Mouse (Mus musculus) G1E (cell line): Measurements from ENCODE around the gene Olfr1392. TPM values are rescaled to one million over a fixed set of nuclear protein-coding genes. Genes with fewer than 3 reads are reported as not detected.

Experiments used
- ATAC-seq: 2 replicates; pipeline ENCODE4 v1.8.0; 2016; ENCODE audit warnings: mild to moderate bottlenecking; ENCODE audit not compliant: insufficient number of reproducible peaks, poor library complexity, low FRiP score, severe bottlenecking; ENCODE audit errors: extremely low read depth
- DNase-seq: peaks from one replicate; pipeline ENCODE4 v3.0.0; 2012; ENCODE audit warnings: low spot score
- H3K27me3 ChIP-seq: 2 replicates; pipeline ENCODE4 v1.6.1; 2012; ENCODE audit warnings: mild to moderate bottlenecking, low read length, inconsistent platforms; ENCODE audit not compliant: insufficient read depth
- H3K36me3 ChIP-seq: replicated peaks from 2 replicates; pipeline ENCODE3; 2012; ENCODE audit warnings: mild to moderate bottlenecking, inconsistent platforms
- H3K4me1 ChIP-seq: 2 replicates; pipeline ENCODE4 v1.6.1; 2012; ENCODE audit warnings: low read depth, low read length, inconsistent platforms, mixed read lengths; ENCODE audit not compliant: insufficient read depth
- H3K4me3 ChIP-seq: 2 replicates; pipeline ENCODE4 v1.5.1; 2012; ENCODE audit warnings: low read depth, mild to moderate bottlenecking, inconsistent platforms, low read length, moderate library complexity, mixed read lengths
- H3K9me3 ChIP-seq: replicated peaks from 2 replicates; pipeline ENCODE4 v1.6.1; 2012; ENCODE audit warnings: inconsistent platforms
- CTCF ChIP-seq: IDR thresholded peaks from 2 replicates; pipeline ENCODE4 v1.5.1; 2012; ENCODE audit warnings: low read depth, low read length, inconsistent platforms, mixed read lengths
- GATA1 ChIP-seq: IDR thresholded peaks from 2 replicates; pipeline ENCODE4 v1.6.1; 2012; ENCODE audit warnings: borderline replicate concordance, low read length, inconsistent platforms, mixed read lengths
- GATA2 ChIP-seq: IDR thresholded peaks from 2 replicates; pipeline ENCODE4 v1.6.1; 2012; ENCODE audit warnings: low read depth, low read length, inconsistent platforms, borderline replicate concordance
- POLR2AphosphoS5 ChIP-seq: IDR thresholded peaks from 2 replicates; pipeline ENCODE4 v1.6.1; 2012; ENCODE audit warnings: low read depth, low read length, inconsistent platforms; ENCODE audit not compliant: insufficient replicate concordance
- TAL1 ChIP-seq: conservative IDR thresholded peaks from 2 replicates; pipeline ENCODE4 v1.6.1; 2012; ENCODE audit warnings: low read depth, low read length, inconsistent platforms, mixed read lengths
- polyA plus RNA-seq: library from polyadenylated mRNA; stranded (reverse); fragments of >175 nt; gene quantifications from 2 replicates; pipeline ENCODE4 v1.2.3, GENCODE M21; 2012
- total RNA-seq, 2 experiments: library from RNA; stranded (forward) in 1 of 2; stranded (reverse) in 1 of 2; fragments of 200-1000 nt in 1 of 2; fragments of >200 nt in 1 of 2; fragmentation: Nextera tagmentation in 1 of 2; gene quantifications; 2 replicates each; pipeline ENCODE4 v1.2.3; 2014 to 2017

Olfr1392 gene
- total and polyA plus RNA-seq, 3 experiments, result 0.11 TPM; not detected in 2

GRCm38 (mm10) chr11:49247255-49247654, 37.8 kb upstream of the Olfr1392 start:
- no peak overlapping the region; the same call in 1 of the 2 replicates for H3K4me3 ChIP-seq
- ATAC-seq (no peak), DNase-seq (no peak)
- peaks cover 87% of the 10 kb centered on the region for H3K4me1 ChIP-seq
- H3K9me3 ChIP-seq, result no peaks in the 10 kb centered on the region
- no peaks in the 10 kb centered on the region for H3K27me3 ChIP-seq
- H3K36me3 ChIP-seq, result peaks cover 18% of the 10 kb centered on the region
- TF ChIP-seq POLR2AphosphoS5 (no peak), TAL1 (no peak), GATA1 (no peak), CTCF (no peak), GATA2 (no peak)

GRCm38 (mm10) chr11:49248226-49248973, 36.7 kb upstream of the Olfr1392 start:
- Histone ChIP-seq H3K27me3 (no peaks in the 10 kb centered on the region), H3K4me1 (peaks cover 85% of the 10 kb centered on the region), H3K4me3 (no peak overlapping the region), H3K36me3 (peaks cover 26% of the 10 kb centered on the region), H3K9me3 (no peaks in the 10 kb centered on the region)
- ATAC-seq (no peak), DNase-seq (no peak)
- no peak for TF ChIP-seq CTCF
- no peak for TF ChIP-seq TAL1

DNA sequence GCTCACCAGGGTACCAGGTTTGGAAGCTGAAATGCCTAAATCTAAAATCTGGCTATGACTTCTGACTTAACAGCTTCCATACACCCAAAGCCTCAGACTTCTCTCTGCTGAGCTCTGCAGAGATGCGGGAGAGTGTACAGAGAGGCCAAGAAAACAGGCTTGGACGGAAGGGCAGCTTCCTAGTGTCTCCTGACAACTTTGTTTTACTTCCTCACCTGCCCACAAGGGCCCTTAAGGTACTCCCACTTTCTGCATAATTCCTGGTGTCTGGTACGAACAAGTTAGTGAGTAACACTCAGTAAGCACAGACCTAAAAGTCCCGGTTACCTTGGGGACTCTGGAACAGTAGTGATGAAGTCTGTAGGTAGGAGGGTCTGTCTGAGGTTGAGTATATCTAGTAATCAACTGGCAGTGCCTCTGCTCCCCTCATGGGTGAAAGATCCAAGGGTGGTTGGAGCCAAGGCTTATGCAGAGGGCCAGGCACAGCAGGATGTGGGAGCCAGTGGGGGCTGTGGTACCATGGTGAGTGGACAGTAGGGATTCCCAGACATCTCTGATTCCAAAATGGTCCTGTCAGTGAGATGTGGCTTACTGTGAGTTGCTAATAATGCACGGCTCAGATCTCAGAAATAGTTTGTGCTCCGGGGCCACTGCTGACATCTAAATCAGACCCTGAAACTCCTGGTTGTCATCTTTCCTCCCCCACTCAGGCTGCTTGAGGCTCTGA, 35.9 kb upstream of the Olfr1392 start:
- Histone ChIP-seq H3K9me3 (no peaks in the 10 kb centered on the region), H3K36me3 (peaks cover 34% of the 10 kb centered on the region), H3K4me3 (no peak overlapping the region; the same call in 1 of the 2 replicates), H3K4me1 (peaks cover 90% of the 10 kb centered on the region), H3K27me3 (no peaks in the 10 kb centered on the region)
- no peak for DNase-seq
- TF ChIP-seq GATA2 (no peak), TAL1 (no peak), GATA1 (no peak), CTCF (no peak), POLR2AphosphoS5 (no peak)
- ATAC-seq, result no peak

- peaks cover 42% of the 10 kb centered on the region for H3K36me3 ChIP-seq
- peak overlapping the region; percentile 80 for H3K4me3 ChIP-seq
- DNase-seq, result no peak
- no peak for ATAC-seq
- TF ChIP-seq GATA2 (no peak), POLR2AphosphoS5 (no peak), GATA1 (no peak), TAL1 (no peak), CTCF (no peak)
- no peaks in the 10 kb centered on the region for H3K27me3 ChIP-seq
- peaks cover 92% of the 10 kb centered on the region for H3K4me1 ChIP-seq
- no peaks in the 10 kb centered on the region for H3K9me3 ChIP-seq
These were observed 35.2 kb upstream of the Olfr1392 start for GRCm38 (mm10) chr11:49249811-49250421.

DNA sequence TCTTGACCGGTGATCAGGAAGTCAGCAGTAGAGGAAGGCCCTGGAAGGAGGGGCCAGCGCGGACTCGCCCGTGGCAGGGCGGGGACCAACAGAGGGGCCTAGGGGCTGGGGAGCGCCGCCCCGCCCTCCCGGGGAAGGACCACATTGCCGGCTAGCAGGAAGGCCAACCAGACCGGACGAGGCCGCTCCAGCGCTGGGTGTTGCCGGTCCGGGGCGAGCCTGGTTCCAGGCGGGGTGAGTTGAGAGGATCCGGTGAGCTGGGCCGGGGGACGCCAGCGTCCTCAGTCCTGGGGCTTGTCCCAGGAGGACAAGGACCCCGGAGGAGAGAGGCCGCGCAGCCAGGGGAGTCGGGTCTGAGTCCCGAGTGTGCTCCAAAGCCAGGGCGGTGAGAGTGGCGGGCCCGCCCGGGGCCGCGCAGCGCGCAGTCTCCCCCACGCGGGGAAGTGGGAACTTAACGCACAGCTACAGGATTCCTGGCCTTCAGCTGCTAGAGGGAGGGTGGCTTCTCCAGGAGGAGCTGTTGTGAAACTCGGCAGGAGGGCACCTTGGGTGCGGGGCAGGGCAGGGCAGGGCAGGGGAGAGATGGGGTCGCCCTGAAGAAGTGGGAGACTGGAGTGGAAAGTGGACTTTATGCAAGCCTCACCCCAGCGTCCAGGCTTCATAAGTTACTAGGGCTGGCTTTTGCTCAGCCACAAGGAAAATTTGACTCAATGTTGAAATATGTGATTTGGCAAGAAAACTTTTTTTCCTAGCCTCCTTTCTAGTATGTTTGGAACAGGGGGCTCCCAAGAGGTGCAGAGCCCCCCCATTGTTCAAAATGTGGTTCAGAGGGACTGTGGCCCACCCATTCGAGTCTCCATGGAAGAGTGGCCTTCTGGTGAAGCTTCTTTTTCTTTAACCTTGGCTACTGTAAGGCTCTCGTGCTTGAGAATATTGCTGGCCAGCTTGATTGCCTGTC, 34.4 kb upstream of the Olfr1392 start:
- Histone ChIP-seq H3K9me3 (no peaks in the 10 kb centered on the region), H3K27me3 (no peaks in the 10 kb centered on the region), H3K36me3 (peaks cover 49% of the 10 kb centered on the region), H3K4me3 (peak overlapping the region; percentile 80), H3K4me1 (peaks cover 88% of the 10 kb centered on the region)
- peak; percentile 87 for ATAC-seq
- DNase-seq, result peak; percentile 89
- TF ChIP-seq CTCF, result no peak
- no peak for TF ChIP-seq GATA2
- TF ChIP-seq TAL1, result no peak
- TF ChIP-seq GATA1, result no peak
- no peak for TF ChIP-seq POLR2AphosphoS5

DNA sequence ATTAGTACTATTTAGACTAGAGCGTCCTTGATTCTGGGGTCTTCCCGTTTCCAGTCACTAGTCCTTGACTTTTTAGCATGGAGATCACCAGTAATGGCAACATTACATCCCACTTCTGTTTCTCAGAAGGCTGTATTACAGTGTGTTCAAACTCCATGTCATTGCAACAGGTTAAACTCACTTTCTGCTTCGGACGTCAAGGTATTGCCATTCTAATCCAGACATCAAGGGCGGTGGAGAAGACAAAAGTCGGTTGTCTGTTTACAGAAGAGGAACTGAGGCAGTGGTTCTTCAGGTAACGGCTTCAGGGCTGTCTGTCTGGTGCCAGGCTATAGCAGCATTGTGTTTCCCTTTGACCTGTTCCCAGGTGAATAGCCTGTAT, 33.7 kb upstream of the Olfr1392 start:
- H3K9me3 ChIP-seq, result no peaks in the 10 kb centered on the region
- DNase-seq (no peak), ATAC-seq (no peak)
- H3K27me3 ChIP-seq, result no peaks in the 10 kb centered on the region
- H3K4me3 ChIP-seq, result peak overlapping the region; percentile 80; the same call in 1 of the 2 replicates
- peaks cover 81% of the 10 kb centered on the region for H3K4me1 ChIP-seq
- TF ChIP-seq GATA2 (no peak), GATA1 (no peak), POLR2AphosphoS5 (no peak), CTCF (no peak), TAL1 (no peak)
- H3K36me3 ChIP-seq, result peaks cover 56% of the 10 kb centered on the region
